Mouse (Mus musculus) spleen, adult 2 months (tissue): ENCODE results near the gene Msh6. TPM values are rescaled to one million over a fixed set of nuclear protein-coding genes. Genes with fewer than 3 reads are reported as not detected.
"Not testable (repeated sequence)": the region's sequence is repeated elsewhere in the genome, so short reads cannot be mapped to it uniquely, and the experiment has no call there.

Experiments
- DNase-seq, 2 experiments: peaks; one replicate each; pipeline versions ENCODE4 v3.0.0 to v3.0.0-alpha.2; 2012 to 2021; ENCODE audit warnings: low spot score in 2 of 2, low read depth in 1 of 2
- H3K27ac ChIP-seq: fragments of 200-500 bp; 2 replicates; pipeline ENCODE4 v1.5.1; 2012; ENCODE audit warnings: low read length, inconsistent platforms; ENCODE audit not compliant: insufficient read depth
- H3K27me3 ChIP-seq: fragments of 200-500 bp; 2 replicates; pipeline ENCODE4 v1.6.1; 2012; ENCODE audit warnings: mild to moderate bottlenecking, moderate library complexity, low read length, inconsistent platforms; ENCODE audit not compliant: control insufficient read depth, insufficient read depth
- H3K36me3 ChIP-seq: fragments of 200-500 bp; 2 replicates; pipeline ENCODE4 v1.6.1; 2012; ENCODE audit warnings: mild to moderate bottlenecking, low read length, inconsistent platforms; ENCODE audit not compliant: control insufficient read depth, insufficient read depth
- H3K4me1 ChIP-seq: fragments of 200-500 bp; 2 replicates; pipeline ENCODE4 v1.6.1; 2011; ENCODE audit warnings: inconsistent platforms; ENCODE audit not compliant: control insufficient read depth, insufficient read depth, insufficient read length
- H3K4me3 ChIP-seq: fragments of 200-500 bp; 2 replicates; pipeline ENCODE4 v1.5.1; 2011; ENCODE audit warnings: mild to moderate bottlenecking, inconsistent platforms; ENCODE audit not compliant: insufficient read depth, insufficient read length; ENCODE audit errors: extremely low read depth
- CTCF ChIP-seq: fragments of 200-500 bp; IDR thresholded peaks from 2 replicates; pipeline ENCODE4 v1.5.1; 2011; ENCODE audit warnings: mild to moderate bottlenecking, inconsistent platforms; ENCODE audit not compliant: insufficient read depth, insufficient read length, insufficient replicate concordance; ENCODE audit errors: extremely low read depth
- POLR2A ChIP-seq: fragments of 200-500 bp; IDR thresholded peaks from 2 replicates; pipeline ENCODE4 v1.6.1; 2011; ENCODE audit warnings: low read depth, low read length, inconsistent platforms
- WGBS: fragments of 180-500 bp; shearing (Covaris S2); methylation state at CpG from one replicate; pipeline ENCODE4 v1.1.7; 2018; 5-methylcytosine and 5-hydroxymethylcytosine counted together
- polyA plus RNA-seq: library from polyadenylated mRNA; depleted of rRNA; stranded (reverse); fragments of >200 nt; gene quantifications from 2 replicates; pipeline ENCODE4 v1.2.3, GENCODE M21; 2012

Gene Msh6
- polyA plus RNA-seq, 1 experiment: 2.8 TPM

- no peaks in the 10 kb centered on the region; the same call in 1 of the 2 replicates for H3K36me3 ChIP-seq
- no peak for TF ChIP-seq CTCF
- no peak for TF ChIP-seq POLR2A
- 92% methylated on average over 5 of the region's 5 CpGs for WGBS
- H3K4me3 ChIP-seq: no peak overlapping the region
- H3K27ac ChIP-seq: no peak overlapping the region
- no peak for DNase-seq
- peaks cover 2% of the 10 kb centered on the region; the same call in 1 of the 2 replicates for H3K4me1 ChIP-seq
- H3K27me3 ChIP-seq: no peaks in the 10 kb centered on the region; the same call in 1 of the 2 replicates
Measured at GRCm38 (mm10) chr17:87972856-87973255, 2.0 kb upstream of the Msh6 start.

GRCm38 (mm10) chr17:87973261-87974167, 1.3 kb upstream of the Msh6 start:
- 86% methylated on average over 10 of the region's 10 CpGs for WGBS
- Histone ChIP-seq H3K36me3 (no peaks in the 10 kb centered on the region; the same call in 1 of the 2 replicates), H3K27me3 (no peaks in the 10 kb centered on the region), H3K4me3 (no peak overlapping the region), H3K27ac (no peak overlapping the region), H3K4me1 (peaks cover 2% of the 10 kb centered on the region; the same call in 1 of the 2 replicates)
- DNase-seq: no peak
- TF ChIP-seq CTCF: no peak
- no peak for TF ChIP-seq POLR2A

GRCm38 (mm10) chr17:87975229-87975853, 479 bp downstream of the Msh6 start:
- H3K27ac ChIP-seq: peak overlapping the region; percentile 91
- peak in 1 of 2 experiments; percentile 52 for DNase-seq
- TF ChIP-seq CTCF: no peak
- TF ChIP-seq POLR2A: no peak
- WGBS: under 1% methylated on average over 63 of the region's 68 CpGs
- H3K4me1 ChIP-seq: peaks cover 2% of the 10 kb centered on the region; the same call in 1 of the 2 replicates
- no peaks in the 10 kb centered on the region for H3K27me3 ChIP-seq
- H3K36me3 ChIP-seq: no peaks in the 10 kb centered on the region; the same call in 1 of the 2 replicates
- H3K4me3 ChIP-seq: peak overlapping the region; percentile 87

GRCm38 (mm10) chr17:87976154-87976806, 1.4 kb downstream of the Msh6 start:
- H3K36me3 ChIP-seq: peaks cover 2% of the 10 kb centered on the region; the same call in 1 of the 2 replicates
- no peaks in the 10 kb centered on the region for H3K27me3 ChIP-seq
- TF ChIP-seq CTCF: no peak
- no peak for TF ChIP-seq POLR2A
- 70% methylated on average over 9 of the region's 9 CpGs for whole genome bisulfite sequencing
- no peak overlapping the region for H3K27ac ChIP-seq
- H3K4me1 ChIP-seq: peaks cover 2% of the 10 kb centered on the region; the same call in 1 of the 2 replicates
- H3K4me3 ChIP-seq: no peak overlapping the region; the same call in 1 of the 2 replicates
- DNase-seq: no peak

GRCm38 (mm10) chr17:87976927-87977326, 2.1 kb downstream of the Msh6 start:
- WGBS: 80% methylated on average over 4 of the region's 4 CpGs

GRCm38 (mm10) chr17:87979696-87980095, 4.8 kb downstream of the Msh6 start:
- not testable (repeated sequence) for DNase-seq, H3K4me3 ChIP-seq, H3K4me1 ChIP-seq, H3K27ac ChIP-seq, H3K27me3 ChIP-seq
- peaks cover 11% of the 10 kb centered on the region for H3K36me3 ChIP-seq
- WGBS: 73% methylated on average over 1 of the region's 1 CpGs

More at GRCm38 (mm10) chr17:87976927-87977326, 2.1 kb downstream of the Msh6 start:
- H3K27me3 ChIP-seq, H3K36me3 ChIP-seq, H3K4me1 ChIP-seq, DNase-seq, H3K27ac ChIP-seq, H3K4me3 ChIP-seq: not testable (repeated sequence)

- H3K36me3 ChIP-seq: peaks cover 26% of the 10 kb centered on the region
- TF ChIP-seq CTCF: no peak
- TF ChIP-seq POLR2A: no peak
- H3K27me3 ChIP-seq: no peaks in the 10 kb centered on the region
- no peak overlapping the region for H3K27ac ChIP-seq
- H3K4me1 ChIP-seq: peaks cover 2% of the 10 kb centered on the region; the same call in 1 of the 2 replicates
- 90% methylated on average over 3 of the region's 3 CpGs for whole genome bisulfite sequencing
- H3K4me3 ChIP-seq: no peak overlapping the region
- no peak for DNase-seq
Measured at GRCm38 (mm10) chr17:87982112-87982511, 7.2 kb downstream of the Msh6 start.
